Mouse (Mus musculus): ENCODE data around the gene Usp53.
"Not testable (repeated sequence)": the region's sequence is repeated elsewhere in the genome, so short reads cannot be mapped to it uniquely, and the experiment has no call there.

The Usp53 gene

GRCm38 (mm10) chr3:122943387-122943890 is 40.9 kb downstream of the Usp53 start:
- DNase-seq (ENCODE audit: low spot score in 2 of 2), result no peak

GRCm38 (mm10) chr3:122939215-122939614 is 45.1 kb downstream of the Usp53 start:
- peak in 1 of 2 experiments; percentile 17 for DNase-seq (ENCODE audit: low spot score in 2 of 2)

- DNase-seq (ENCODE audit: low spot score in 2 of 2), result not testable (repeated sequence)
Observed at GRCm38 (mm10) chr3:122937176-122937575, 47.1 kb downstream of the Usp53 start.

GRCm38 (mm10) chr3:122932466-122932865 is 51.8 kb downstream of the Usp53 start:
- DNase-seq (ENCODE audit: low spot score in 2 of 2), result no peak

GRCm38 (mm10) chr3:122929723-122930122 is 54.6 kb downstream of the Usp53 start:
- no peak for DNase-seq (ENCODE audit: low spot score in 2 of 2)

GRCm38 (mm10) chr3:122924009-122924914 is 60.0 kb downstream of the Usp53 start, which contains the start of gene 1810037I17Rik:
Gene 1810037I17Rik, plus strand, starts transcription at chr3:122924203.
- peak; percentile 90 to 93 for DNase-seq (ENCODE audit: low spot score in 2 of 2)

- no peak for DNase-seq (ENCODE audit: low spot score in 2 of 2)
Observed at GRCm38 (mm10) chr3:122923147-122923546, 61.2 kb downstream of the Usp53 start.

GRCm38 (mm10) chr3:122921676-122922527 is 62.4 kb downstream of the Usp53 start:
- DNase-seq (ENCODE audit: low spot score in 2 of 2), result no peak

GRCm38 (mm10) chr3:122920572-122921435 is 63.5 kb downstream of the Usp53 start:
- DNase-seq (ENCODE audit: low spot score in 2 of 2), result no peak

GRCm38 (mm10) chr3:122919260-122919659 is 65.0 kb downstream of the Usp53 start, which contains the start of gene Gm10959:
Gene Gm10959, minus strand, starts transcription at chr3:122919360.
- no peak for DNase-seq (ENCODE audit: low spot score in 2 of 2)

GRCm38 (mm10) chr3:122918672-122919071 is 65.6 kb downstream of the Usp53 start:
- DNase-seq (ENCODE audit: low spot score in 2 of 2), result no peak

- no peak for DNase-seq (ENCODE audit: low spot score in 2 of 2)
Observed at GRCm38 (mm10) chr3:122916191-122916680, 68.1 kb downstream of the Usp53 start.

GRCm38 (mm10) chr3:122915493-122915892 is 68.8 kb downstream of the Usp53 start:
- DNase-seq (ENCODE audit: low spot score in 2 of 2), result no peak

GRCm38 (mm10) chr3:122907841-122908240 is 76.5 kb downstream of the Usp53 start:
- no peak for DNase-seq (ENCODE audit: low spot score in 2 of 2)

GRCm38 (mm10) chr3:122903746-122904433 is 80.4 kb downstream of the Usp53 start:
- no peak for DNase-seq (ENCODE audit: low spot score in 2 of 2)

- DNase-seq (ENCODE audit: low spot score in 2 of 2), result no peak
Observed at GRCm38 (mm10) chr3:122898254-122898653, 86.1 kb downstream of the Usp53 start.

- no peak for DNase-seq (ENCODE audit: low spot score in 2 of 2)
Observed at GRCm38 (mm10) chr3:122895189-122895731, 89.0 kb downstream of the Usp53 start.

- DNase-seq (ENCODE audit: low spot score in 2 of 2), result no peak
Observed at GRCm38 (mm10) chr3:122894772-122895171, 89.5 kb downstream of the Usp53 start, which contains the start of gene Fabp2. Gene Fabp2, plus strand, starts transcription at chr3:122895072.

GRCm38 (mm10) chr3:122888371-122888819 is 95.9 kb downstream of the Usp53 start:
- DNase-seq (ENCODE audit: low spot score in 2 of 2), result no peak

Measured in natural killer cell, adult 2 months (primary cell).